Mouse (Mus musculus): ENCODE data around the gene Dnajc19. TPM values are rescaled to one million over a fixed set of nuclear protein-coding genes. Genes with fewer than 3 reads are reported as not detected.
A peak's percentile ranks its signal among the peaks of the same experiment; 100 is the strongest.

Dnajc19 gene
- 61.8 to 160 TPM (median 77.5 TPM) in 3 replicates for total RNA-seq (2017)

DNA sequence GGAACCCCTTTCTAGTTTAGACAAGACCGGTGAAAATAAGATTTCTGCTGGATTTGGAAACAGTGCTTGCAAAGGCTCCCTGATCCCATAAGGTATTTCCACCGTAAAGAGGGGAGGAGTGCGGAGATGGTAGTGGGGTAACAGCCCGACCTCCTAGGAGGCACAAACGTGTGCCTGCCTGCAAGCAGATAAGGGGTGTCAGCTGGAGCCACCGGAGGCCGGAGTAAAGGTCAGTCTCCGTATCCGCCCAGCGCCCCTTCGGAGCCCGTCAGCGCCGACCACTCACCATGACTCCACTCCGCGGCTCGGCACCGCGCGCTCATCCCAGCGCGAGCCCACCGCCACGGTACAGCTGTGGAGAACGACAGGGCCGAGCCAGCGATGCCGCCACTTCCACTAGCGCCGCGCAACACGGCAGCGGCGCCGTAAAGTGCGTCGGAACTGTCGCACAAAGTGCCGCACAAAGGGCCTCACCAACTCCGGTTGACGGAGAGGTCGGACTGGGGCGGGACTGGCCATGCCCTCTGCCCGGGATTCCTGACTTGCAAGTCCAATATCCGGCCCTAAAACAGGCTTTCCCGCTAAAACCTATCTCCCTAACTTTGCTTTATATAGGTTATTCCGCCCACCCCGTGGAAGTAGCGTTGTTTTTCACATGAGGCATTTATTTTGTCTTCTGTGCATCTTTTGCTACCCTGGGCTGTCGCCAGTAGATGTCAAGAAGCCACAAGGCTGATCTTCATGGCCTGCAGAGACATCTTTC is at the start of gene Dnajc19:
TSS of gene Dnajc19 (minus strand) at position 422 of the 763 bp plus-strand sequence.
- ATAC-seq (replicated peaks; ENCODE audit: insufficient number of reproducible peaks, low FRiP score, low TSS enrichment, poor library complexity, severe bottlenecking): peak; percentile 94

DNA sequence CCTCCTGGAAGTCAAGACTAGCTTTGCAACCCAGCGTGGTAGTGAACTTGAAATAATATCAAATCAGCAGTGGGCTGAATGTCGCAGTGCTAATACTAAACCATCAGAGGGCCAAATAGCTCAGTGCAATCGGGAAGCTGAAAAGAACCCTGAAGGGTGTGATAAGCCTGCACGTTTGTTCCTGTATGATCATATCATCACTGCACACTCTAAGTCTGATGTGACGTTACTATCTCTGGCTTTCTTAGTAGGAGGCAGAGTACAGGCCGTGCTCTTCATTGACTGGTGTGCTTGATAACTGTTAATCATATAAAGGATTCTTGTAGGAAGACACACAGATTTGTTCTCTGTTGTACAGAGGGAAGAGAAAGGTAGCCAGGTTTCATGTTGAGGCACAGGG is 48.8 kb upstream of the Dnajc19 start:
- no peak for ATAC-seq (replicated peaks; ENCODE audit: insufficient number of reproducible peaks, low FRiP score, low TSS enrichment, poor library complexity, severe bottlenecking)

DNA sequence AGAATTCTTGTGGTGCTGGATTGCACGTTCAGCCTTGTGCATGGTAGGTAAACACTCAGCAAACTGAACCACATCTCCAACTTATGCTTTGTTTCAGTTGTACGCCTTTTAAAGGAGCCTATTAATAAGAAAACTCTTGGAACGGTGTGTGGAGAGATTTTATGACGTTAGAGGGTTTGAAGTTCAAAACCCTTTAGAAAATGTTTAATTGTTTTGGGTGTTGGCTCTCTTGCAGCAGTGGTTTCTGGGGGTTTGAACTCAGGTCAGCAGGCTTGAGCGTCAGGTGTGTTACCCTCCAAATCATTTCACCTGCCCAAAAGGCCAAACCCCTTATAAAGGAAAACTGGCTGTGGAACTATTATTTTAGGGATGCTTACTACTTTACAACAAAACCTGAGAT is 40.2 kb upstream of the Dnajc19 start:
- ATAC-seq (replicated peaks; ENCODE audit: insufficient number of reproducible peaks, low FRiP score, low TSS enrichment, poor library complexity, severe bottlenecking): no peak

DNA sequence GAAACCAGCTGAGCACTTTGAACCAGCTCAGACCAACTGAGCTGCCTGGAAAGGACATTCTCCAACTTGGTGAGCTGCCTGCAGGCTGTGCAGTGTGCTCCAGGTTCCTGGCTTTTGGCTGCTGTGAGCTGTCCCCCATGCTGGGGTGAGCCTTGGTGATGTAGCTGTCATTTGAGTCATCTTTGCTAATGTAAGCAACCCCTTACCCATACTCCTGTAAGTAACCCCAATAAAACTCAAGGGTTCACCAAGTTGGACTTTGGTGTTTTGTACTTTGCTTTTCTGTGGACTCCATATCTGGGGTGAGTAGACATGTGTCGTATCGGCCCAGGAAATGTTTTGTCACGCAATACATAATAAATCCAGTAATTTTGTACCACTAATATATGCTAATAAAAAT is 39.7 kb upstream of the Dnajc19 start:
- ATAC-seq (replicated peaks; ENCODE audit: insufficient number of reproducible peaks, low FRiP score, low TSS enrichment, poor library complexity, severe bottlenecking): no peak

DNA sequence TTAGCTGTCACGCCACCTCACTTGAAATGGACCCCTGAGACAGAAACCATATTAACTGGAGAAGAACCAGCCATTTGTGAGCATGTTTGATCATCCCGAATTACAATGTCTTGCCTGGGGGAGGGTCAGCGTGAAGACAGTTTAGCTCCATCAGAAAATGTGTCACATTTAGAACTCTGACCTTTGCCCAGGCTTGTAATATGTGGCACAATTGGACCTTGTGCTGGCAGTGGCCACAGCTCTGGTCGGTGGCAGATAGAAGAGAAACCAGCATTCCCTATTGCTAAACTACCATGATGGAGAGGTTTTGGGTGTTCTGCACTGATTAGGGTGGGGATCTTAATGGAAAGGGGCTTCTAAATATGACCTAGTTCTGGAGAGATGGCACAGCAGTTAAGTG is 38.7 kb upstream of the Dnajc19 start:
- ATAC-seq (replicated peaks; ENCODE audit: insufficient number of reproducible peaks, low FRiP score, low TSS enrichment, poor library complexity, severe bottlenecking): no peak

DNA sequence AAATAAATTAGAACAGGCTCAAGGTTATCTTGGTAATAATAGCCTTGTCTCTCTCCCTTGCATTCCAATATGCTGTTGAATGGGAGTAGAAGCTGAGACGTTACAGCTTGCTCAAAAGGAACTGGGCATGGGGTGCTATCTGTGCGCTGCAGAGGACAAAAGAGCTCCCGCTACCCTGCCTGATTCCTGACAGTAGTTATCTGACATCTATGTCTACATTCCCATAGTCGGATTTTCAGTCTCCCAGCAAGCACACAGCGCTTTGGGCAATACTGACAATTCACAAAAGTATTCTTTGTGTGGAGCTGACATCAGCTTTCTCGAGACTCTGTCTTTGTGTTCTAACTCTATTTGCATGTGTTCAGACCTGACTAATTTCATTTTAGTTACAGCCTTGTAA is 34.7 kb upstream of the Dnajc19 start:
- no peak for ATAC-seq (replicated peaks; ENCODE audit: insufficient number of reproducible peaks, low FRiP score, low TSS enrichment, poor library complexity, severe bottlenecking)

DNA sequence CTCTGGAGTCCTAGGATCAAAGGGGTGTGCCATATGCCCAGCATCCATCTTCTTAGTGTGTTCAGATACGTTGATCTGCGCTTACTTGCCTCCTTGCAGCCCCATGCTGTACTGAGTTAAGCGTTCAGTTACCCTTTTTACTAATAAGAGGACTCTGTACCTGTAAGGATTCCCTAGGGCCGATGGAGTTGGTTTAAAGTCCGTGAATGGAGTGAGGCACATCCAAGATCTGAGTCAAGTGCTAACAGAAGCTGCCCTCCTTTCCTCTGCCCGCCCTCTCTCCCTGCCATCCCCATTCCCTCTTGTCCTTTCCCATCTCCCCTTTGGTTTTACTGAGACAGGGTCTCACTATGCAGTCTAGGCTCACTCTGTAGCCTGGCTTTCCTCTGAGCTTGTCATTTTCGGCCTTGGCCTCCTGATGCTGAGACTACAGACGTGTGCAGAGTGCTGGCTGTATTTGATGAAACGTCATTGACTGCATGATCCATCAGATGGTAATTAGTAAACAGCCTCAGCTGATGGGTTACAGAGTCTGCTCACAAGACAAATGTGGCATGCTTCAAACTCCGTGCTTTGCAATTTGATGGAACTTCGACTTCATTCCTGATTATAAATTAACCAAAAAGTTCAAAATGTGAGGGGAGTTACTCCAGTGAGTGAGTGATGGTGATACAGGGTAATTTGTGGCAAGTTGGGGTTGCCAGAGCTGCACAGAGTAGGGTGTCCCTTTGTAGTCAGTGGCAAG is 31.0 kb upstream of the Dnajc19 start:
- ATAC-seq (replicated peaks; ENCODE audit: insufficient number of reproducible peaks, low FRiP score, low TSS enrichment, poor library complexity, severe bottlenecking): no peak

DNA sequence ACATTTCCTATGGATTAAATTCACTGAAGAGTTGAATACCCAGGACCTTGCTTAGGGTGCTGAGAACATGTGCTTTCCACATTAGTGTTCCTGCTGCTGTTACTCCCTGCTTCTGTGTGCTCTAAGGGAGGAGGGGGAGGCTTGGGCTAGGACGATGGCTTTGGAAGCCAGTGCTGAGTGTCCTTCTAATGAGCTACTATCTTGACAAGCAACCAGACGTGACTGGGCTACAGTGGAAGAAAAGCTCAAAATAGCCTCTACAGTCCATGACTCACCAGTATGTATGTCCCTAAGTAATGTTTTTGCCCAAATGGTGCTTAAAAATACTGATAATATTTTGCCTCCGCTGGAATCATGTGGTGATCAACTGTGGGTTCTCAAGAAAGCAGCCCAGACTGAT is 26.5 kb upstream of the Dnajc19 start:
- ATAC-seq (replicated peaks; ENCODE audit: insufficient number of reproducible peaks, low FRiP score, low TSS enrichment, poor library complexity, severe bottlenecking): no peak

DNA sequence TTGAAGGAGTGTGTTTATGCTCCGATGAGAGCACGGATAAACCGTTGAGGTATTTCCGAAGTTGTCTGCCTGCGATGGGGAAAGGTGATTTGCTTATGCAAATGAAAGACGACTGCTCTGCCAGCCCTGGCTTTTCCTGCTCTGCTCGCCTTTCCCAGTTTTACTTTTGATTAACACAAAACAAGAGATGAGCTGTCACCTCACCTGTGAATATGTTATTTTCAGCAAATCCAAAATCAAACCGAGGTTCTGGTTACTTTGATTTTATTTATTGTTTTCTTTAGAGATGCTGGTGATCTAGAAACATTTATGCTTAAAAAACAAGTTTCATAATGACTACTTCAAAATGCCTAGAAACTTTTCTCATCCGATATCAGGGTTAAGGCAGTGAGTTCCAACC is 25.3 kb upstream of the Dnajc19 start:
- no peak for ATAC-seq (replicated peaks; ENCODE audit: insufficient number of reproducible peaks, low FRiP score, low TSS enrichment, poor library complexity, severe bottlenecking)

DNA sequence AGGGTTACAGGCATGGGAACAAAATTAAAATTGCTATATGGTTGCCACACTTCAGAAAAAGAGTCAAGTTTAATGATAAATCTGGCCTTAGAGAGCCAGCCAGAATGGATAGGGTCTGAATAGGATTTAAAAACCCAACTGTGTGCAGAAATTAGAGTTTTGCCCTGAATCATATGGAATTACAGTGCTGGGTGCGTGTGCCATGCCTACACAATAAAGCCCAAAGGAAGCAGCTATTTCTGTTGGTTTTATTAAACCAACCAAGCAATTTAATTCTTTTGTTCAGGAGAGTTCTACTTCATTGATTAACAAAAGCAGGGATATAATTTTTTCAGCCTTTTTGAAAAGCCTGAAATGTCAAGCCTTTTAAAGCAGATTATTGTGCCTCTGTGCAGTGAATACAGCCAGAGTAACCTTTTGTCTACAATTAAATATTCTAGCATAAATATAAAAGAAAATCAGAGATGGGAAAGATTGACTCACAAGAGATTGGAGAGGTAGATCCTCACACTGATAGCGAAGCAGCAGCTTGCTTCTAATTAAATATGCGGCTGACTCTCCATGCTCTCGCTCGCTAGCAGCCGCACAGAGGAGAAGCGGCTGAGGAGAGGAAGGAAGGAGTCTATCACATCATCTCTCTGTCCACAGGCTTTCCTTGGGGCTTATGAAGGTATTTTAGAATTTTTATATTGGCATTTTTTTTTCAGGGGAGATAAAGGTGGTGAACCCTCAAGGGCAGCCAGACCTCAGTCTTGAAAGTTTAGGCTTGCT is 23.0 kb upstream of the Dnajc19 start:
- no peak for ATAC-seq (replicated peaks; ENCODE audit: insufficient number of reproducible peaks, low FRiP score, low TSS enrichment, poor library complexity, severe bottlenecking)

DNA sequence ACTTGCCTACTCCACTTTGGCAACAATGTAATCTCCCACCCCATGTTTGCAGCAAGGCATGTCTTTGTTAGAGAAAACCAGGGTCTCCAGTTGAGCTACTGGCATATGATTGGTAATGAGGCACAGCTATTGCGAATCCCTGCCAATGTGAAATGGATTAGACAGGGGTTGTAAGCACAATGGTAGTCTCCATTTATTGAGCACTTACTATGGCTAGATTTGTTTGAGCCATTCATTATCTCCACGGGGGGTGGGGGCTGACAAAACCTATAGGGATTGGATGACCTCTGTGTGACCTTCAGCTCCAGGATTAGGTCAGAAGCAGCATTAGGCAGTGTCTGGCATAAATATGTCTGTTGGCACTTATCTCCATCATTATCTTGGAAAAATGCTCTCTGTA is 21.8 kb upstream of the Dnajc19 start:
- no peak for ATAC-seq (replicated peaks; ENCODE audit: insufficient number of reproducible peaks, low FRiP score, low TSS enrichment, poor library complexity, severe bottlenecking)

DNA sequence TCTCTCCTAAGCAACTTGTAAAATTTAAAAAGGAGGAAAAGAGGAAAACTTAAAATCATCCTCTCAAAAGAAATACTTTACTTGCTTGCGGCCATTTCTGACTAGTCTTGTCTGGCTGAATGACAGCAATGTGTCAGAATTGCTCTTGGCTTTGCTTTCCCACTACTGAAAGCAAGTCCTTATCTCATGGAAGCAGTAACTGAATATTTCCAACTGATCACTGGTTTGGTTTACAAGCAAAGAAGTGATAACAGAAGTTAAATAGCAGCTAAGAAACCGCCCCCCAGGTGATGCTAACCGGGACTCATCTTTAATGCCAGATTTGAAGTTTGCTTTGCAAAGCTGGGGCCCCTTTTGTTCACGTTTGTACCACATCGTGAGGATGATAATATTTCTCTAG is 2.5 kb upstream of the Dnajc19 start:
- ATAC-seq (replicated peaks; ENCODE audit: insufficient number of reproducible peaks, low FRiP score, low TSS enrichment, poor library complexity, severe bottlenecking): no peak

DNA sequence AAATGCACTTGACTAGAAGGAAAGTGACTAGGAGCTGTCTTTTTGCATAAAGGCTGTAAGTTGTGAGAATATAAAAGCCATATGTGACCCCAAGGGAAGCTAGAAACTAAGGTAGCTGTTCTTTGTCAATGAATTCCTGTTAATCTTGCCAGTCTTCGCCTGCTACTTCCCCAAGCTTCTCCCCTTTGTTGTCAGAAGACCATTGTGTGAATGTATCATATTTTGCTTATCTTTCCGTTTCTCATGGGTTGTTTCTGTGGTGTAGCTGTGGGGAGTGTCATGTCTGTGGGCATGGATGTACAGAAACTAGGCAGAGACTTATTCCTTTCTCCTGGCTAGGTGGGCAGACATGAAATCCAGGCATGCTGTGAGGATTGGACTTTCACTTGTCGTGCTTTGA is 808 bp upstream of the Dnajc19 start:
- no peak for ATAC-seq (replicated peaks; ENCODE audit: insufficient number of reproducible peaks, low FRiP score, low TSS enrichment, poor library complexity, severe bottlenecking)

DNA sequence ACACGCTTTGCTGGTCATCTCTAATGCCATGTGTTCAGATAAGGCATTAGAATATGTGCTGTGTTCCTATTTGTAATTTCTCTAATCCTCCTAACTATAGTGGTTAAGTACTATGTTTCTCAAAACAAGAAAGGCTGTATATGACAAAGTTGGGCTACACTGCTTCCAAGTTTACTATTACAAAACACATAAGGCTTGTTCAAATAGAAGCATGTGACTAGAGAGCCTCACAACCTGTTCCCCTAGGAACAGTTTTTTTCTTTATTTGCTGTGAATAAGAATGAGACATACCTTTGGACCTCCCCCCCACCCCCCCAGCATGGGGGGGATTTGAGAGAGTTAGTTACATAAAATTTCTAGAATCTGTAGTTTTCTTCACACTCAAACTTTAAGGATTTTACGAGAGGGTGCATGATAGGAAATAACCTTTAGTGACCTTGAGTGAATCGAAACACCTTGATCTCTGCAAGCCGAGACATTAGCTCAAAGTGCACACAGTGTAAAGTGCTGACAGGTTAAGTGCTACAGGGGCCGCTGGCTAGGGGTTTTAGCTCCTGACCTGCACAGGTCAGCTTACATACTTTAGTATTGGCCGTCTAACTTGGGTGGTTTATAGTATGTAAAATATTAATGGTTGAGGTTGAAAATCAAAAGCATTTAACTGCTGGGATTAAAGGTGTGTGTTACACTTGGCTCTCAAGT is 4.9 kb downstream of the Dnajc19 start:
- no peak for ATAC-seq (replicated peaks; ENCODE audit: insufficient number of reproducible peaks, low FRiP score, low TSS enrichment, poor library complexity, severe bottlenecking)

DNA sequence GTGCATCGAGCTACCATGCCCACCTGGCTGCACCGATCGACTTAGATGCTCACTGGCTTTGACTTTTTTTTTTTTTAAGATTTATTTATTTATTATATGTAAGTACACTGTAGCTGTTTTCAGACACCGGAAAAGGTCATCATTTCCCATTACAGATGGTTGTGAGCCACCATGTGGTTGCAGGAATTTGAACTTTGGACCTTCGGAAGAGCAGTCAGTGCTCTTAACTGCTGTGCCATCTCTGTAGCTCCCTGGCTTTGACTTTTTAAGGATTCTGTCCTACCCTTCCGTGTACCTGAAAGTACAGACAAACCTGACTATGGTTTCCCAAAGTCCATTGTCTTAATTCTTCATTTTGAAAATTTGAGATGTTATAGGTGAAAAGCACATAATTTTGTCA is 8.4 kb downstream of the Dnajc19 start:
- no peak for ATAC-seq (replicated peaks; ENCODE audit: insufficient number of reproducible peaks, low FRiP score, low TSS enrichment, poor library complexity, severe bottlenecking)

DNA sequence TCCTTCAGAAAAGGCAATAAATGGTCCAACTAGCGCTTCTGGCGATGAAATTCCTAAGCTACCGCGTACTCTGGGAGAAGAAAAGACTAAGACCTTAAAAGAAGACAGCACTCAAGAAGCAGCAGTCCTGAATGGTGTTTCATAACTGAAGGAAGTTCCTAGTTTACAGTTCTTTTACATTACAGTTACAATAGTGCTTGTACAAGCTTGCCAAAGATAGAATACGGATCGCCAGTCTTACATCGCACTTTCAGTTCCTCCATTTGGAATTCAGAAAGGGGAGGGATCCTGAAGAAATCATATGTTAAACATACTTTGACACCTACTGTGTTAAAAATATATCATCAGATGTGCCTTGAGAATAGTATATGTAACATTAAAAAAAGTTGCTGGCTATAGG is 12.2 kb downstream of the Dnajc19 start:
- ATAC-seq (replicated peaks; ENCODE audit: insufficient number of reproducible peaks, low FRiP score, low TSS enrichment, poor library complexity, severe bottlenecking): peak; percentile 76

DNA sequence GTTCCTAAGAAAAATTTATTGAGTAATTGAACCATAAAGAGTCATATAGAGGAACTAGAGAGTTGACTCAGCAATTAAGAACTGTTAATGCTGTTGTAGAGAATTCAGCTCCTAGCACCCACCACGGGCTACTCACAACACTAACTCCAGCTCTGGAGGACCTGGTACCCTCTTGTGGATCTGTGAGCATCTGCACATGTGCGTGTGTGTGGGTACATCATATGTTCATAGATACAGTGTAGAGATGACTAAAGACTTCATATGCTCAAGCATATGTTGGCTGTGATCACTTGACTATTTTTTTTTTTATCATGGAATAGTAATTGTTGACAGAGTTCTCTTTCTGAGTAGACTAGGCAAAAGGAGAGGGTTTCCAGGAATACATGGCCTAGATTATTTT is 18.8 kb downstream of the Dnajc19 start:
- ATAC-seq (replicated peaks; ENCODE audit: insufficient number of reproducible peaks, low FRiP score, low TSS enrichment, poor library complexity, severe bottlenecking): no peak

DNA sequence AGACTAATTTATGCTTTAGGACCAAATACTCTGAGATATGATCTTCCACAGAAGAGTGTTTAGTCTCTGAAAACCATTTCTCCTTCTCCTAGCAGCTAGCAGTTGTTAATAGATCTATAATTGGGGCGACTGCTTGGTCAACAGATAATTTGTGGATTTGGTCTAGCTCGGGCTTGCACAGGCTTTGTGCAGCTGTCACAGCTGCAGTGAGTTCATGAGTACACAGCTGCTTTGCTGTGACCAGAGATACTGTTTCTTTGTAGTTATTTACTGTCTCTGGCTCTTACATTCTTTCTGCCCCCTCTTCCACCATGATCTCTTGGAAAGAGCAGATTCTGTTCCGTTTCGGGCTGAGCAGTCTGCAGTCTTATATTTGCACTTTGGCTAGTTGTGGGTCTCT is 39.1 kb downstream of the Dnajc19 start:
- ATAC-seq (replicated peaks; ENCODE audit: insufficient number of reproducible peaks, low FRiP score, low TSS enrichment, poor library complexity, severe bottlenecking): no peak

DNA sequence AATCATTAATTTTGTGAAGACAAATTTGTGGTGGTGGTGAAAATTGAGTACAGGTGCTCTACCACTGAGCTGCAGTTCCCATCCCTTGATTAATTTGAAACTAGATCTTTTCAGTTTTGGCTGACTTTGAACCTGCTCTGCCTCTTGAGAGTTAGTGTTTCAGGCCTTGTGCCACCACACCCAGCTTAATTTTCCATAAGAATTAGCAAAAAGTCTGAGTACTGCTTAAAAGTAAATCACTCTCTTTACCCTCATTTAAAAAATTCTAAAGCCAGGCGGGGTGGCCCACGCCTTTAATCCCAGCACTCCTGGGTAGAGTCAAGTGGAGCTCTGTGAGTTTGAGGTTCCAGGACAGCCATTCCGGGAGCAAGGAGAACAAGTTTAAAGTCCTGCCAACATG is 45.4 kb downstream of the Dnajc19 start:
- ATAC-seq (replicated peaks; ENCODE audit: insufficient number of reproducible peaks, low FRiP score, low TSS enrichment, poor library complexity, severe bottlenecking): no peak

Measured in monocyte, adult 5-6 weeks (primary cell).